Mouse (Mus musculus) naive thymus-derived CD4-positive, alpha-beta T cell, adult 2 months (primary cell): ENCODE results near the gene Abcc6.

Source experiments
- DNase-seq: peaks from one replicate; pipeline ENCODE4 v3.0.0-alpha.2; 2011; ENCODE audit warnings: low read depth

Gene Abcc6

GRCm38 (mm10) chr7:45933766-45934165 lies 96.3 kb downstream of the Abcc6 start:
- DNase-seq: peak; percentile 27

- DNase-seq: peak; percentile 29
Measured at GRCm38 (mm10) chr7:45929688-45930087, 100.4 kb downstream of the Abcc6 start.

- no peak for DNase-seq
Measured at GRCm38 (mm10) chr7:45928626-45929295, 101.3 kb downstream of the Abcc6 start.

- DNase-seq: peak; percentile 66
Measured at GRCm38 (mm10) chr7:45924429-45924816, 105.7 kb downstream of the Abcc6 start.

GRCm38 (mm10) chr7:45923762-45924428 lies 106.2 kb downstream of the Abcc6 start, which contains the start of gene Ccdc114:
Ccdc114 (plus strand) TSS chr7:45924072.
- no peak for DNase-seq

GRCm38 (mm10) chr7:45922928-45923761 lies 107.0 kb downstream of the Abcc6 start:
- peak; percentile 98 for DNase-seq

GRCm38 (mm10) chr7:45921950-45922600 lies 108.0 kb downstream of the Abcc6 start:
- no peak for DNase-seq

GRCm38 (mm10) chr7:45921242-45921621 lies 108.9 kb downstream of the Abcc6 start, which contains the start of gene Emp3:
Emp3 (minus strand) TSS chr7:45921404.
- DNase-seq: peak; percentile 75

GRCm38 (mm10) chr7:45920583-45921241 lies 109.4 kb downstream of the Abcc6 start:
- DNase-seq: peak; percentile 30

- DNase-seq: no peak
Measured at GRCm38 (mm10) chr7:45919761-45920160, 110.3 kb downstream of the Abcc6 start.

GRCm38 (mm10) chr7:45919083-45919671 lies 110.9 kb downstream of the Abcc6 start:
- DNase-seq: peak; percentile 60

GRCm38 (mm10) chr7:45917926-45918325 lies 112.2 kb downstream of the Abcc6 start:
- DNase-seq: no peak
